Mouse (Mus musculus) midbrain, embryonic 11.5 days (tissue): ENCODE measurements around the gene Rab40b. TPM values are rescaled to one million over a fixed set of nuclear protein-coding genes. Genes with fewer than 3 reads are reported as not detected.

Experiments used
- ATAC-seq: fragments of 200-750 bp; cut with Nextera tagmentation; 2 replicates; pipeline ENCODE4 v1.8.0; 2017; ENCODE audit warnings: moderate TSS enrichment, moderate library complexity; ENCODE audit not compliant: low FRiP score
- DNase-seq: peaks from one replicate; pipeline ENCODE4 v3.0.0; 2015; ENCODE audit warnings: low spot score; ENCODE audit errors: missing footprints
- H3K27ac ChIP-seq: fragments of 300-500 bp; sonication (generic); 2 replicates; pipeline ENCODE4 v1.5.1; 2014; ENCODE audit warnings: low read depth, low read length
- H3K27me3 ChIP-seq: fragments of 300-500 bp; sonication (generic); 2 replicates; pipeline ENCODE4 v1.6.1; 2014; ENCODE audit warnings: mild to moderate bottlenecking, low read length, moderate library complexity, mixed read lengths; ENCODE audit not compliant: control insufficient read depth, insufficient read depth
- H3K36me3 ChIP-seq: fragments of 300-500 bp; sonication (generic); 2 replicates; pipeline ENCODE4 v1.6.1; 2014; ENCODE audit warnings: mild to moderate bottlenecking, low read length, moderate library complexity, mixed read lengths; ENCODE audit not compliant: control insufficient read depth, insufficient read depth
- H3K4me1 ChIP-seq: fragments of 300-500 bp; sonication (generic); 2 replicates; pipeline ENCODE4 v1.6.1; 2014; ENCODE audit warnings: low read length; ENCODE audit not compliant: control insufficient read depth, insufficient read depth
- H3K4me2 ChIP-seq: fragments of 300-500 bp; sonication (generic); 2 replicates; pipeline ENCODE4 v1.6.1; 2014; ENCODE audit warnings: mild to moderate bottlenecking, moderate library complexity
- H3K4me3 ChIP-seq: fragments of 300-500 bp; sonication (generic); 2 replicates; pipeline ENCODE4 v1.5.1; 2014; ENCODE audit warnings: low read depth, low read length
- H3K9ac ChIP-seq: fragments of 300-500 bp; sonication (generic); 2 replicates; pipeline ENCODE4 v1.6.1; 2014; ENCODE audit warnings: low read length
- H3K9me3 ChIP-seq: fragments of 300-500 bp; sonication (generic); 2 replicates; pipeline ENCODE4 v1.6.1; 2016; ENCODE audit warnings: low read length; ENCODE audit not compliant: control insufficient read depth
- WGBS: fragments of 180-500 bp; shearing (Covaris S2); extraction: QIAGEN DNeasy Blood & Tissue Kit; methylation state at CpG from one replicate; pipeline ENCODE4 v1.1.7; 2014; 5-methylcytosine and 5-hydroxymethylcytosine counted together
- polyA plus RNA-seq: library from polyadenylated mRNA; unstranded; fragments of >200 nt; fragmentation: Nextera tagmentation; extraction: Ambion mirVana; gene quantifications from 2 replicates; pipeline ENCODE4 v1.2.1, GENCODE M21; 2014

The Rab40b gene
- polyA plus RNA-seq, 1 experiment from 2014 or later, result 3.3 TPM

- no peak for DNase-seq
- WGBS, result 70% methylated on average over 6 of the region's 6 CpGs
Observed at GRCm38 (mm10) chr11:121373305-121373704, 14.7 kb downstream of the Rab40b start.

GRCm38 (mm10) chr11:121370337-121370994 is 17.6 kb downstream of the Rab40b start:
- no peak overlapping the region for H3K4me2 ChIP-seq
- H3K4me1 ChIP-seq, result no peaks in the 10 kb centered on the region
- peak; percentile 26 for DNase-seq
- H3K9me3 ChIP-seq, result no peaks in the 10 kb centered on the region
- ATAC-seq, result no peak
- H3K9ac ChIP-seq, result no peak overlapping the region
- no peak overlapping the region for H3K4me3 ChIP-seq
- no peak overlapping the region for H3K27ac ChIP-seq
- H3K36me3 ChIP-seq, result no peaks in the 10 kb centered on the region
- H3K27me3 ChIP-seq, result no peaks in the 10 kb centered on the region
- 81% methylated on average over 6 of the region's 6 CpGs for WGBS

More at GRCm38 (mm10) chr11:121373305-121373704, 14.7 kb downstream of the Rab40b start:
- Histone ChIP-seq H3K4me1 (no peaks in the 10 kb centered on the region), H3K27me3 (no peaks in the 10 kb centered on the region), H3K4me2 (no peak overlapping the region), H3K4me3 (no peak overlapping the region), H3K9ac (no peak overlapping the region), H3K27ac (no peak overlapping the region), H3K9me3 (no peaks in the 10 kb centered on the region), H3K36me3 (no peaks in the 10 kb centered on the region)
- no peak for ATAC-seq

GRCm38 (mm10) chr11:121369622-121370021 is 18.4 kb downstream of the Rab40b start:
- ATAC-seq, result no peak

GRCm38 (mm10) chr11:121368731-121369130 is 19.3 kb downstream of the Rab40b start:
- Histone ChIP-seq H3K36me3 (no peaks in the 10 kb centered on the region), H3K9ac (no peak overlapping the region), H3K27ac (no peak overlapping the region), H3K4me2 (no peak overlapping the region), H3K4me3 (no peak overlapping the region), H3K9me3 (no peaks in the 10 kb centered on the region), H3K4me1 (no peaks in the 10 kb centered on the region), H3K27me3 (no peaks in the 10 kb centered on the region)
- 84% methylated on average over 1 of the region's 1 CpGs for WGBS
- DNase-seq, result peak; percentile 78
- no peak for ATAC-seq

More at GRCm38 (mm10) chr11:121369622-121370021, 18.4 kb downstream of the Rab40b start:
- Histone ChIP-seq H3K9ac (no peak overlapping the region), H3K9me3 (no peaks in the 10 kb centered on the region), H3K27me3 (no peaks in the 10 kb centered on the region), H3K4me2 (no peak overlapping the region), H3K27ac (no peak overlapping the region), H3K4me3 (no peak overlapping the region), H3K4me1 (no peaks in the 10 kb centered on the region), H3K36me3 (no peaks in the 10 kb centered on the region)
- peak; percentile 90 for DNase-seq
- 64% methylated on average over 6 of the region's 6 CpGs for WGBS

- H3K27me3 ChIP-seq, result no peaks in the 10 kb centered on the region
- WGBS, result 70% methylated on average over 5 of the region's 5 CpGs
Observed at GRCm38 (mm10) chr11:121367170-121367707, 20.8 kb downstream of the Rab40b start.

GRCm38 (mm10) chr11:121362212-121362611 is 25.8 kb downstream of the Rab40b start:
- Histone ChIP-seq H3K36me3 (no peaks in the 10 kb centered on the region), H3K27ac (no peak overlapping the region), H3K9ac (no peak overlapping the region), H3K4me1 (no peaks in the 10 kb centered on the region), H3K4me3 (no peak overlapping the region), H3K27me3 (no peaks in the 10 kb centered on the region), H3K9me3 (no peaks in the 10 kb centered on the region), H3K4me2 (no peak overlapping the region)
- ATAC-seq (no peak), DNase-seq (peak; percentile 73)
- WGBS, result 33% methylated on average over 5 of the region's 5 CpGs

More at GRCm38 (mm10) chr11:121367170-121367707, 20.8 kb downstream of the Rab40b start:
- H3K4me1 ChIP-seq, result no peaks in the 10 kb centered on the region
- no peak overlapping the region for H3K27ac ChIP-seq
- H3K4me3 ChIP-seq, result no peak overlapping the region
- no peak overlapping the region for H3K9ac ChIP-seq
- ATAC-seq (no peak), DNase-seq (peak; percentile 60)
- no peaks in the 10 kb centered on the region for H3K9me3 ChIP-seq
- no peak overlapping the region for H3K4me2 ChIP-seq
- H3K36me3 ChIP-seq, result no peaks in the 10 kb centered on the region

- peak; percentile 97 for ATAC-seq
Observed at GRCm38 (mm10) chr11:121354091-121354707, 33.9 kb downstream of the Rab40b start, which contains the start of gene Wdr45b. Gene Wdr45b (minus strand): TSS chr11:121354445.

GRCm38 (mm10) chr11:121353326-121354090 is 34.5 kb downstream of the Rab40b start:
- peaks cover 16% of the 10 kb centered on the region for H3K4me1 ChIP-seq
- H3K4me3 ChIP-seq, result peak overlapping the region; percentile 100
- H3K9ac ChIP-seq, result peak overlapping the region; percentile 88
- no peaks in the 10 kb centered on the region for H3K27me3 ChIP-seq
- DNase-seq (peak; percentile 86), ATAC-seq (no peak; the same call in 1 of the 2 replicates)
- 3% methylated on average over 41 of the region's 41 CpGs for WGBS
- H3K36me3 ChIP-seq, result no peaks in the 10 kb centered on the region
- peak overlapping the region; percentile 87 for H3K4me2 ChIP-seq
- peak overlapping the region; percentile 47; the same call in 1 of the 2 replicates for H3K27ac ChIP-seq
- H3K9me3 ChIP-seq, result no peaks in the 10 kb centered on the region

More at GRCm38 (mm10) chr11:121354091-121354707, 33.9 kb downstream of the Rab40b start, which contains the start of gene Wdr45b:
- Histone ChIP-seq H3K9ac (peak within 1 kb of the TSS; percentile 88), H3K4me2 (peak within 1 kb of the TSS; percentile 89), H3K27me3 (no peaks in the 10 kb centered on the region), H3K4me3 (peak within 1 kb of the TSS; percentile 100), H3K4me1 (peaks cover 16% of the 10 kb centered on the region), H3K36me3 (no peaks in the 10 kb centered on the region), H3K27ac (peak within 1 kb of the TSS; percentile 48), H3K9me3 (no peaks in the 10 kb centered on the region)
- under 1% methylated on average over 69 of the region's 69 CpGs for WGBS
- peak; percentile 100 for DNase-seq
